Mouse (Mus musculus) intestine, embryonic 16.5 days (tissue): Measurements from ENCODE around the gene Dnajc14. TPM values are rescaled to one million over a fixed set of nuclear protein-coding genes. Genes with fewer than 3 reads are reported as not detected.

Experiments
- ATAC-seq: fragments of 200-750 bp; cut with Nextera tagmentation; 2 replicates; pipeline ENCODE4 v1.8.0; 2017; ENCODE audit warnings: moderate TSS enrichment, moderate library complexity
- H3K27ac ChIP-seq: fragments of 300-500 bp; sonication (generic); 2 replicates; pipeline ENCODE4 v1.5.1; 2014; ENCODE audit warnings: mild to moderate bottlenecking, low read length
- H3K27me3 ChIP-seq: fragments of 300-500 bp; sonication (generic); replicated peaks from 2 replicates; pipeline ENCODE4 v1.6.1; 2014; ENCODE audit warnings: low read length, control low read depth, mixed read lengths; ENCODE audit not compliant: control insufficient read depth, insufficient read depth
- H3K36me3 ChIP-seq: fragments of 300-500 bp; sonication (generic); 2 replicates; pipeline ENCODE4 v1.6.1; 2014; ENCODE audit warnings: low read length, control low read depth; ENCODE audit not compliant: control insufficient read depth, insufficient read depth
- H3K4me1 ChIP-seq: fragments of 300-500 bp; sonication (generic); 2 replicates; pipeline ENCODE4 v1.6.1; 2014; ENCODE audit warnings: low read length, control low read depth, mixed read lengths; ENCODE audit not compliant: control insufficient read depth, insufficient read depth
- H3K4me2 ChIP-seq: fragments of 300-500 bp; sonication (generic); 2 replicates; pipeline ENCODE4 v1.6.1; 2014; ENCODE audit warnings: low read depth, low read length, control low read depth
- H3K4me3 ChIP-seq: fragments of 300-500 bp; sonication (generic); 2 replicates; pipeline ENCODE4 v1.5.1; 2014; ENCODE audit warnings: mild to moderate bottlenecking, low read length
- H3K9ac ChIP-seq: fragments of 300-500 bp; sonication (generic); 2 replicates; pipeline ENCODE4 v1.6.1; 2014; ENCODE audit warnings: low read depth, low read length
- H3K9me3 ChIP-seq: fragments of 300-500 bp; sonication (generic); 2 replicates; pipeline ENCODE4 v1.6.1; 2016; ENCODE audit warnings: low read length, control low read depth; ENCODE audit not compliant: control insufficient read depth
- WGBS: fragments of 180-500 bp; shearing (Covaris S2); extraction: QIAGEN DNeasy Blood & Tissue Kit; methylation state at CpG from one replicate; pipeline ENCODE4 v1.1.7; 2014; 5-methylcytosine and 5-hydroxymethylcytosine counted together
- polyA plus RNA-seq: library from polyadenylated mRNA; unstranded; fragments of >200 nt; fragmentation: Nextera tagmentation; extraction: Ambion mirVana; gene quantifications from 2 replicates; pipeline ENCODE4 v1.2.1, GENCODE M21; 2015

Dnajc14 gene
- 45.5 and 45.8 TPM in 2 replicates for polyA plus RNA-seq

DNA sequence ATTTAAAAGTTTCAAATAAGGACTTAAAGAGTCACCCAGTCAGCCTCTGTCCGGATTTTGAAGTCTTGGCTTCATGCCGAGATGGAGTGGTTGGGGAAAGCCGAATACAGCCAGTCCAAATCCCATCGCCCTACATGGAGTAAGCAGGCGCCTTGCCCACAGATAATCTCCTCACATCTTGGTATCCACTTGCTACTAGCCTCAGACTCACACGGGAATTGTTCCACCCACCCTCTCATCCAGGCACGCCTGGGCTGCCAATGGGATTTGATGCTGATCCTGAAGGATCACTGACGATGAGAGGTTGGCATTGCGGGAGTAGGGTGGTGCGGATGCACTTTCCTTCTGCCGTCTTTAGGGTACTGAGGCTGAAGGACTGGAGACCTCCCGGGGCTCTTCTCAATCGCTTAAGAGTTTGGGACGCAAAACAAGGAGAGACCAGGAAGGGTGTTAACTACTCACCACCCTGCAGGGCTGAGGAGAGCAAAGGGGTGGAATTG is at the start of gene Dnajc14:
Gene Dnajc14 (plus strand): TSS at position 292 of the 500 bp plus-strand sequence.
- WGBS: under 1% methylated on average over 14 of the region's 14 CpGs
- peaks cover 31% of the 10 kb centered on the region for H3K4me1 ChIP-seq
- peak; percentile 8 for ATAC-seq
- H3K27ac ChIP-seq: peak within 1 kb of the TSS; percentile 99
- H3K4me2 ChIP-seq: peak within 1 kb of the TSS; percentile 64
- peak within 1 kb of the TSS; percentile 71 for H3K4me3 ChIP-seq
- H3K36me3 ChIP-seq: peaks cover 7% of the 10 kb centered on the region; the same call in 1 of the 2 replicates
- H3K9ac ChIP-seq: peak within 1 kb of the TSS; percentile 92
- H3K27me3 ChIP-seq: no peaks in the 10 kb centered on the region
- no peaks in the 10 kb centered on the region for H3K9me3 ChIP-seq

DNA sequence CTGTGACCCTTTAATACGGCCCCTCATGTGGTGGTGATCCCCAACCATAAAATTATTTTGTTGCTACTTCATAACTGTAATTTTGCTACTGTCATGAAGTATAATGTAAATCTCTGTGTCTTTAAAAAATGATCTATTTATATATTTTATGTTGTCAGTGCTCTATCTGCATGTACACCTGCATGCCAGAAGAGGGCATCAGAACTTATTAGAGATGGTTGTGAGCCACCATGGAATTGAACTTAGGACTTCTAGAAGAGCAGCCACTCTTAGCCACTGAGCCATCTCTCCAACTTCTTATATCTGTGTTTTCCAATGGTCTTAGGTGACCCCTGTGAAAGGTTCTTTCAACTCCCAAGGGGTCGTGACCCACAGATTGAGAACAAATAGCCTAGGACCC is 31.0 kb upstream of the Dnajc14 start:
- 78% methylated on average over 2 of the region's 2 CpGs for WGBS
- H3K27me3 ChIP-seq: no peaks in the 10 kb centered on the region
- no peak overlapping the region for H3K27ac ChIP-seq
- H3K4me2 ChIP-seq: no peak overlapping the region
- H3K9me3 ChIP-seq: no peaks in the 10 kb centered on the region
- no peak overlapping the region for H3K4me3 ChIP-seq
- H3K9ac ChIP-seq: no peak overlapping the region
- H3K4me1 ChIP-seq: no peaks in the 10 kb centered on the region
- no peak for ATAC-seq
- no peaks in the 10 kb centered on the region for H3K36me3 ChIP-seq

DNA sequence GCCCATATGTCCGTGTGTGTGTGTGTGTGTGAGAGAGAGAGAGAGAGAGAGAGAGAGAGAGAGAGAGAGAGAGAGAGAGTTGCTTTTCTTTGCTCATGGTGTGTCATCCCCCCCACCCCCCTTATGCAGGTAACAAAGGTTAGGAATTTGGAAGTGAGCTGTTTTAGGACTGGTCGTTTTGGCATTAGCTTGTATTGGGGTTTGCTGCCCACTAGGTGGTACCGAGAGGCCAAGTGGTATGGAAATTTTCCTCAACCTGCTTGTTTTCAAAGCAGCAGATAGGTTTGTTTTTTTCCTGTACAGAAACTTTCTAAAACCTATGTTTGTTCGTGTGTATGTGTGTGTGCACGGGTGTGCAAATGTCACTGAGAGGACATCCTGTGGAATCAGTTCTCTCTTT is 30.2 kb upstream of the Dnajc14 start:
- Histone ChIP-seq H3K4me3 (no peak overlapping the region), H3K9ac (no peak overlapping the region), H3K36me3 (no peaks in the 10 kb centered on the region), H3K27ac (no peak overlapping the region), H3K4me2 (no peak overlapping the region), H3K27me3 (no peaks in the 10 kb centered on the region), H3K4me1 (0 out of 2 replicates have a peak, but pooled peaks cover 2% of the 10 kb centered on the region), H3K9me3 (no peaks in the 10 kb centered on the region)
- 30% methylated on average over 5 of the region's 5 CpGs for WGBS
- ATAC-seq: no peak

DNA sequence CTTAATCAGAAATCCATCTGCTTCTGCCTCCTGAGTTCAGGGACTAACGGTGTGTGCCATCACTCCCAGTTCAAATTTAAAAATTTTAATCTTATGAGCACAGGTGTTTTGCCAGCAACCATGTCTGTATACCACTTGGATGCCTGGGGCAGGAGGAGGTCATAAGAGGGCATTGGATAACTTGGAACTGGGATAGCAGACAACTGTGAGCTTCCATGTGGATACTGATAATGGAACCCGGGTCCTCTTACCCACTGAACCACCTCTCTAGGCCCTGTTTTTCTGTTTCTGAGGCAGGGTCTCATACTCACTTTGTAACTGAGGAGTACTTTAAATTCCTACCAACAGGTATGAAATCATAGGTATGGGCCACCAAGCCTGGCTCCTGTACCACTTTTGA is 25.4 kb upstream of the Dnajc14 start:
- Histone ChIP-seq H3K27me3 (no peaks in the 10 kb centered on the region), H3K27ac (no peak overlapping the region), H3K36me3 (no peaks in the 10 kb centered on the region), H3K4me3 (no peak overlapping the region), H3K9me3 (no peaks in the 10 kb centered on the region), H3K9ac (no peak overlapping the region), H3K4me1 (0 out of 2 replicates have a peak, but pooled peaks cover 2% of the 10 kb centered on the region), H3K4me2 (no peak overlapping the region)
- ATAC-seq: no peak
- WGBS: 92% methylated on average over 2 of the region's 2 CpGs

DNA sequence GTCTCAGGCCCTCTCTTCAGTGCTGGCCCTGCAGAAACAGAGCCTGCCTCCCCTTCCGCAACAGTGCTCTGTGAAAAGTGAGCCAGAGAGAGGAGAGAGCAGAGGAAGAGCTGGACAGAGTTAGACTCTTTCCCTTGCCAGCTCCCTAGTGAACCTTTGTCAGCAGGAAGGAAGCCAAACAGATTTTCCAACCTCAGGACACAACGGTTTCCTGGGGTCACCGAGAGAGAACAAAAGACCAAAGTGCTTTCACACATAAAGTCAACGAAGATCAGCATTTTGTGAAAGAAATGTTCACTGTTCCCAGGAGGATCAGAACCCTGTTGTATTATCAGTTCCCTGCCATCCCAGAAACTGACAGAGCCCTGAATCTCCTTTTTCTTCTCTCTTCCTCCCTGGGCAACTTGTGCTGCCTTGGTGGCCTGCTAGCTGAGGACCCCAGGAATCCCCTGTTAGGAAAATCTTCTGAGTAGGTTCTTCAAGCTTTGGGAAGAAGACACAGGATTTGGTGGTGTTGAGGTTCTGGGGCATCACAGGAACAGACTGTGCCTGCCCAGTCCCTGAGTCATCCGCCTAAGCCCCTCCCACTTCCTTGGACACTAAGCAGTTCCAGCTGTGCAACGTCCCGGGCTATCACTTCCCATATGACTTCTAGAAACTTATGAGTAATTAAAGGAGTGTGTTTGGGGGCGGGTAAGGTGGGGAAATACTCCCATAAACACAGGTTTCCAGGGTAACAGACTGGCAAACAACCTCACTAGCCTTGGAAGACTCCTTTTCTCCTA is 24.7 kb upstream of the Dnajc14 start:
- H3K4me3 ChIP-seq: no peak overlapping the region
- ATAC-seq: peak; percentile 96
- H3K4me1 ChIP-seq: 0 out of 2 replicates have a peak, but pooled peaks cover 2% of the 10 kb centered on the region
- no peak overlapping the region; the same call in 1 of the 2 replicates for H3K4me2 ChIP-seq
- H3K27ac ChIP-seq: peak overlapping the region; percentile 71
- H3K9me3 ChIP-seq: no peaks in the 10 kb centered on the region
- H3K9ac ChIP-seq: no peak overlapping the region
- 25% methylated on average over 8 of the region's 8 CpGs for WGBS
- H3K36me3 ChIP-seq: no peaks in the 10 kb centered on the region
- no peaks in the 10 kb centered on the region for H3K27me3 ChIP-seq

DNA sequence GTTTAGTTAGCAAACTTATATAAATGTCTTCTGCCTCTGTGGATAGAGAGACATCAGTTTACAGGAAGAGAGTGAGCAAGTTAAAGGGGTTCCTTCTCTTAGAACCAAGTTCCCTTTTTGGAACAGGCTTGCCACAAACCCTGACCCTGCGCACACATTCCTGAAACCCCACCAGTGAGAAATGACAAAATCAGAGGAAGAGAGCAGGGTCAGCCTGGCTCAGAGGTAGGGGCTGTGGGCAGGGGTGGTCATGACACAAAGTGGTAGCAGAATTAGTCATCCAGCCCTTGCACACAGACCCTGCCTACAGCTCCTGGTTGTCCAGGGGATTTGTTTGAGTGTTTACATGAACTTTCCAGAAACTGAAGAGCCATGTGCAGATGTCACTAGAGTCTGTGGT is 23.7 kb upstream of the Dnajc14 start:
- WGBS: 76% methylated on average over 1 of the region's 1 CpGs

DNA sequence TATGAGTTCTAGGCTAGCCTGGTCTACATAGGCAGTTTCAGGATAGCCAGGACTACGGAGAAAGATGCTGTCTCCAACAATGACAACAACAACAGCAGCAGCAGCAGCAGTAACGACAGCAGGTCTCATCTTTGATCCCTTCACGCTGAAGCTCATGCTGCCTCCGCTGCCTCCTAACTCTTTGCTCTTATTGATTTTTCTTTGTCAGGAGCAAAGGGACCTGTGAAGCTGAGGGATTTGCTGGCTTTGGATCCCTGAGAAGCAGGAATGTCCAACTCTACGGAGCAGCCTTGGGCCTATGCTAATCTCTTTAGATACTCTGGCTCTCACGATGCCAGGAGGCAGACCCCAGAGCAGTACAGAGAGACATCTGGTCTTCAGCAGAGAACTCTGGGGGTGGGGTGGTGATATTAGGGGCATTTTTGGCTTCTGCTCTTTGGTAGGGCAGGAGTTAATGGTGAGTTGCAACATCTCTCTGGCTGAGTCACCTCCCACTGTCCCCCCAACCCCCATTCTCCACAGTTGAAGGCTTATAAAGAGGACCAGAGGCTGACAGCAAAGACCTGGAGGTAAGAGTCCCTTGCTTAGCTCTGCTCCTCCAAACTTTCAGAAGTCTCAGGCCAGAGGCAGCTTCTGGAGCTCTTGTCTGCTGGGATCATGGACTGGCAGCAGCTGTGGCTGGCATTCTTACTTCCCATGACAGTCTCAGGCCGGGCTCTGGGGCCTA is 13.3 kb upstream of the Dnajc14 start, which contains the start of gene Mmp19:
Gene Mmp19 (plus strand): TSS at position 513 of the 727 bp plus-strand sequence.
- no peak within 1 kb of the TSS for H3K27ac ChIP-seq
- no peak within 1 kb of the TSS for H3K4me2 ChIP-seq
- 0 out of 2 replicates have a peak within 1 kb of the TSS, but pooled peaks have one; percentile 33 for H3K9ac ChIP-seq
- ATAC-seq: no peak
- H3K9me3 ChIP-seq: no peaks in the 10 kb centered on the region
- WGBS: 62% methylated on average over 7 of the region's 7 CpGs
- H3K4me1 ChIP-seq: no peaks in the 10 kb centered on the region
- H3K4me3 ChIP-seq: no peak within 1 kb of the TSS
- H3K27me3 ChIP-seq: no peaks in the 10 kb centered on the region
- no peaks in the 10 kb centered on the region for H3K36me3 ChIP-seq

More for the DNA sequence above, 23.7 kb upstream of the Dnajc14 start:
- Histone ChIP-seq H3K27ac (peak overlapping the region; percentile 31; the same call in 1 of the 2 replicates), H3K36me3 (no peaks in the 10 kb centered on the region), H3K4me1 (0 out of 2 replicates have a peak, but pooled peaks cover 2% of the 10 kb centered on the region), H3K4me2 (no peak overlapping the region), H3K9me3 (no peaks in the 10 kb centered on the region), H3K9ac (no peak overlapping the region), H3K4me3 (no peak overlapping the region), H3K27me3 (no peaks in the 10 kb centered on the region)
- no peak for ATAC-seq

DNA sequence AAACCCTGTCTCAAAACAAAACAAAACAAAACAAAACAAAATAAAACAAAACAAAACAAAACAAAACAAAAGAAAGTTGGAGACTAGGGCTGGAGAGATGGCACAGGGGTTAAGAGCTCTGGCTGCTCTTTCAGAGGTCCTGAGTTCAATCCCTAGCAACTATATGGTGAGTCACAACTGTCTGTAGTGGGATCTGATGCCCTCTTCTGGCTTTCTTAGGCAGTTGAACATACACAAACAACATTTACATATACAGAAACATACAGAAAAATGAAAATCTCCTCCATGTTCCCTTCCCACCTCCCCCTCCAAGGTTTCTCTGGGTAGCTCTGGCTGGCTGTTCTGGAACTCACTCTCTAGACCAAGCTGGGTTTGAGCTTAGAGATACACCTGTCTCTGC is 11.8 kb upstream of the Dnajc14 start:
- H3K9ac ChIP-seq: no peak overlapping the region
- no peak overlapping the region for H3K4me3 ChIP-seq
- H3K9me3 ChIP-seq: no peaks in the 10 kb centered on the region
- H3K4me1 ChIP-seq: no peaks in the 10 kb centered on the region
- ATAC-seq: no peak
- H3K4me2 ChIP-seq: no peak overlapping the region
- H3K27me3 ChIP-seq: no peaks in the 10 kb centered on the region
- no peak overlapping the region for H3K27ac ChIP-seq
- no peaks in the 10 kb centered on the region for H3K36me3 ChIP-seq

DNA sequence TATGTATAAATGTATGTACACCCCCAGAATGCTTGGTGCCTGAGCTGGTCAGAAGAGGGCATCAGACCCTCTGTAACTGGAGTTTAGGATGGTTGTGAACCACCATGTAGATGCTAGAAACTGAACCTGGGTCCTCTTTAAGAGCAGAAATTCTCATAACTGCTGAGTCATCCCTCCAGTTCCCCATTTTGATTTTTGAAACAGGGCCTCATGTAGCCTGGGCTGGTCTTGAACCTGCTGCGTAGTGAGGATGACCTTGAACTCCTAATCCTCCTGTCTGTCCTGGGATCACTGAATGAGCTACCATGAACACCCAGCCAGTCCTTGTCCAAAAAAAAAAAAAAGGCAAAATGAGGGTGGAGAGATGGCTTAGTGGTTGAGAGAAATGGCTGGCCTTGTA is 10.6 kb upstream of the Dnajc14 start:
- no peaks in the 10 kb centered on the region for H3K4me1 ChIP-seq
- H3K4me2 ChIP-seq: no peak overlapping the region
- H3K9ac ChIP-seq: no peak overlapping the region
- 91% methylated on average over 1 of the region's 1 CpGs for WGBS
- H3K4me3 ChIP-seq: no peak overlapping the region
- no peaks in the 10 kb centered on the region for H3K27me3 ChIP-seq
- ATAC-seq: no peak
- no peaks in the 10 kb centered on the region for H3K36me3 ChIP-seq
- H3K9me3 ChIP-seq: no peaks in the 10 kb centered on the region
- no peak overlapping the region for H3K27ac ChIP-seq
